Mouse (Mus musculus): ENCODE results near the gene Gstt4.
A peak's percentile ranks its signal among the peaks of the same experiment; 100 is the strongest.
"Not testable (repeated sequence)": the region's sequence is repeated elsewhere in the genome, so short reads cannot be mapped to it uniquely, and the experiment has no call there.

Gstt4 gene

GRCm38 (mm10) chr10:75789841-75790240 lies 32.5 kb downstream of the Gstt4 start:
- no peak for DNase-seq (ENCODE audit: low read depth, low spot score)

GRCm38 (mm10) chr10:75789081-75789735 lies 33.1 kb downstream of the Gstt4 start:
- no peak for DNase-seq (ENCODE audit: low read depth, low spot score)

GRCm38 (mm10) chr10:75788277-75788676 lies 34.1 kb downstream of the Gstt4 start:
- DNase-seq (ENCODE audit: low read depth, low spot score), result no peak

DNA sequence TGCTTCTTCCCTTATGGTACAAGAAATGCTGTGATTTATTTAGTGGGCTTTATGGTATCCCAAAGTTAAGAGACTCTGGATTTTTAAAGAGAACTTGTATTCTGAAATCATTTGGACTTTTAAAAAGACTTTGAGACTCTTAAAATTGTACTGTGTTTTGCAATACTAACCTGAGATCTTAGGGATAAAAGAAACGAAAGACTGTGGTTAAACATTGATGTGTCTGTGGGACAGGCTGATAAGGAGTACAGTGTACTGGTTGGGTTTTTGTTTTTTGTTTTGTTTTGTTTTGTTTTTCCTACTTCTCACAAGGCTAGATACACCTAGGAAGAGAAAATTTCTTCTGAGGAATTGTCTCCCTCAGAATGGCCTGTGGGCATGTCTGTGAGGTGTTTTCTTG lies 36.9 kb downstream of the Gstt4 start:
- no peak for DNase-seq (ENCODE audit: low read depth, low spot score)

DNA sequence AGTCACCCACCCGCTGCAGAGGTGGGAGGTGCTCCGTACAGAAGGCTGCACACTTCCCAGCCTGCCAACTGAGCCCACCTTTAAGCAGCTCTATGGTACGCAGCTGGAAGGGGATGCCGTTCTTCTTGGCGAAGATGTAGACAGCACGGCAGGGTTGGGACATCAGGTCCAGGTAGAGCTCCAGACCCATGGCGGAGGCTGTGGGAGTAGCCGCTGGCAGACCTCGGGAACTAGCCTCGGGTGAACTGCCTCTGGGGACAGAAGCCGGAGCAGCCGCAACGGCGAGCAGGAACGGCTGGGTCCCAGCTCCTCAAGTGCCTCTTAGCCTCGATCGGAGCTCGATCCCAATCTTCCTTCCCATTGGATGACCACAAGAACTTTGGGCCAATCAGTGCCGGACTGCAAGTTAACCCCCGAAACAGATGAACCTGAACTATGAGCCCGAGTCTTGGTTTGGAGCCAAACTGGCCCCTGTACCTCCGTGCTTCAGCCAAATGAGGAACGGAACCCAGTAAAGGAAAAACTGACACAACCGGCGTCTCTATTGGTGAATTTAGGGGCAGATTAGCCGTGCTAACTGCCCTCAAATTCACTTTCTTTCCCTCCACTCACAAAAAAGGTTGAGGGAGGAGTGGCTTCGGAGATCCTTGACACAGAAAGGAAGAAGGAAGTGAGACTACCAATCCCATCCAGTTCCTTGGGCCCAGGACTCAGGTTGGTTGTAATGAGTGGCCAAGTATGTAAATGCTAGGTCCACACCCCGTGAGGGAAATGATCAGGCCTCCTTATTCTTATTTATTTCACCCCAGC lies 41.4 kb downstream of the Gstt4 start, which contains the start of the genes Gm20441 and Gstt3:
TSS of gene Gm20441 (minus strand) at position 186 of the 810 bp plus-strand sequence.
TSS of gene Gstt3 (minus strand) at position 646 of the 810 bp plus-strand sequence.
- peak; percentile 48 for DNase-seq (ENCODE audit: low read depth, low spot score)

GRCm38 (mm10) chr10:75779206-75780174 lies 42.9 kb downstream of the Gstt4 start:
- no peak for DNase-seq (ENCODE audit: low read depth, low spot score)

DNA sequence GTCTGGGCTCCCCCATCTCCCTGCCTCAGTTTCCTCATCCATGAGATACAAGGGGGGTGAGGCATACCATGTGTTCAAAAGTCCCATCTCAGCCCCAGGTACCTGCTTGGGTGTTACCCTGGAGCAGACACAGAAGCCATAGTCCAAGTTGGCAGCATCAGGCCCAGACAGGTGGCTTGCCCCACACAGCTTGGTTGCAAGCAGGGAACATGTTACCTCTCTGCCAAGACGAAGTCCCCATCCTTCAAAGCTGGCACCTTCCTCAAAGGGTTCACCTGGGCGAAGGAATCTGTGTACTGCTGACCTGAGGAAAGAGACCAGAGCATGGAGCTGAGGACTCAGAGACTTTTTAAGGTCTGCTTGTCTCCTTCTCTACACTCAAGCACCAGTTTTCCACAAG lies 44.5 kb downstream of the Gstt4 start:
- no peak for DNase-seq (ENCODE audit: low read depth, low spot score)

- DNase-seq (ENCODE audit: low read depth, low spot score), result no peak
Observed at GRCm38 (mm10) chr10:75776562-75776961, 45.8 kb downstream of the Gstt4 start.

DNA sequence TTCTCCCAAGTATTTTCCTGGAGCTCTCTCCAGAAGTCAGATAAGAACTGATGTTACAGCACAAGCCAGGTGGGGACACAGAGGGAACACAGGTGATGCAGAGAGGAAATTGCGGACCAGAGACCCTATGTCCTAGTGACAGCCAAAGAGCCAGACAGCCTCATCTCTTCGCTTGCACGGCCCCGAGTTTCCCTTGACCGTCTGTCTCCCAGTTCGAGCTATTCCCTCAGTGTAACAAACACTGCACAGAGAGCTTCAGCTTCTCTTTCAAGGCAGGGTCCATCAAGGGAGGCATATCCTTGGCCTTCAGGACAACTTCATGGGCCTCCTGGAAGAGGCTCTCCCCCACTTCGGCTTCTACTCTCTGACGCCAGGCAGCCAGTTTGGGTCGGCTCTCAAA lies 47.8 kb downstream of the Gstt4 start:
- no peak for DNase-seq (ENCODE audit: low read depth, low spot score)

DNA sequence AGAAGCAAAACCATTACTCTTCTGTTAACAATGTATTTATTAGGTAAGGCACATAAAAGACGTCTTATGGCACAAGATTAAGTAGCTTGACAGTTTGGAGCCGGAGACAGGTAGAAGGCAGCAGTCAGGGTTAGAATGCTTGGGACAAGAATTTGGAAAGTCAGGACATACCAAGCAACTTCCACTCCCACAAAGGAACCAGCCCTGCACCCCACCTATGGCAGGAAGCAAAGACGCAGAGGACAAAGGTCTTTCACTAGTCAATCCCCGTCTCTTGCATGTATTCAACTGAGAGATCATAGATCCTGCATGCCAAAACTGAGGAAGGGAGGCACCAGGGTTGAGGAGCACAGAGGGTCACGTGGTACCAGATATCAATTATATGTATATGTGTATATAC lies 48.2 kb downstream of the Gstt4 start:
- no peak for DNase-seq (ENCODE audit: low read depth, low spot score)

GRCm38 (mm10) chr10:75772795-75773664 lies 49.3 kb downstream of the Gstt4 start, which contains the start of gene Ddt:
TSS of gene Ddt (minus strand) at chr10:75773414.
- DNase-seq (ENCODE audit: low read depth, low spot score), result peak; percentile 93

GRCm38 (mm10) chr10:75767756-75768155 lies 54.6 kb downstream of the Gstt4 start:
- DNase-seq (ENCODE audit: low read depth, low spot score), result not testable (repeated sequence)

- no peak for DNase-seq (ENCODE audit: low read depth, low spot score)
Observed at GRCm38 (mm10) chr10:75766856-75767255, 55.5 kb downstream of the Gstt4 start.

All from CD4-positive helper T cell, adult 2 months (primary cell).